Mouse (Mus musculus) layer of hippocampus, adult 6 months (tissue): ENCODE results near the gene Cyren. TPM values are rescaled to one million over a fixed set of nuclear protein-coding genes. Genes with fewer than 3 reads are reported as not detected.

ENCODE experiments used
- long read RNA-seq, 2 experiments: library from polyadenylated mRNA; unstranded; transcript quantifications; one replicate each; pipeline ENCODE4 v2.0.0; 2019 to 2020
- polyA plus RNA-seq: library from polyadenylated mRNA; unstranded; fragments of <200 nt; fragmentation: Nextera tagmentation; gene quantifications from 2 replicates; pipeline ENCODE4 v1.2.3, GENCODE M21; 2021

Cyren gene
- 1.8 and 2.5 TPM in 2 replicates for polyA plus RNA-seq
- long read RNA-seq, experiment 1, partial matches to known transcripts, result 0 of 3 reads
- long read RNA-seq, experiment 1, other reads (novel, unspliced or antisense), result 2 of 3 reads
- long read RNA-seq, experiment 2, transcript Cyren-203 (4 exons, 3,326 nt), result major isoform, 6 of 17 reads
- long read RNA-seq, experiment 2, partial matches to known transcripts, result 1 of 17 reads
- long read RNA-seq, experiment 2, other reads (novel, unspliced or antisense), result 6 of 17 reads

GRCm38 (mm10) chr6:34877509-34878321, at the start of gene Cyren:
Cyren (minus strand) TSS chr6:34878060.

GRCm38 (mm10) chr6:34919956-34920355, 42.1 kb upstream of the Cyren start, which contains the start of gene Stra8:
Stra8 (plus strand) TSS chr6:34920163.

DNA sequence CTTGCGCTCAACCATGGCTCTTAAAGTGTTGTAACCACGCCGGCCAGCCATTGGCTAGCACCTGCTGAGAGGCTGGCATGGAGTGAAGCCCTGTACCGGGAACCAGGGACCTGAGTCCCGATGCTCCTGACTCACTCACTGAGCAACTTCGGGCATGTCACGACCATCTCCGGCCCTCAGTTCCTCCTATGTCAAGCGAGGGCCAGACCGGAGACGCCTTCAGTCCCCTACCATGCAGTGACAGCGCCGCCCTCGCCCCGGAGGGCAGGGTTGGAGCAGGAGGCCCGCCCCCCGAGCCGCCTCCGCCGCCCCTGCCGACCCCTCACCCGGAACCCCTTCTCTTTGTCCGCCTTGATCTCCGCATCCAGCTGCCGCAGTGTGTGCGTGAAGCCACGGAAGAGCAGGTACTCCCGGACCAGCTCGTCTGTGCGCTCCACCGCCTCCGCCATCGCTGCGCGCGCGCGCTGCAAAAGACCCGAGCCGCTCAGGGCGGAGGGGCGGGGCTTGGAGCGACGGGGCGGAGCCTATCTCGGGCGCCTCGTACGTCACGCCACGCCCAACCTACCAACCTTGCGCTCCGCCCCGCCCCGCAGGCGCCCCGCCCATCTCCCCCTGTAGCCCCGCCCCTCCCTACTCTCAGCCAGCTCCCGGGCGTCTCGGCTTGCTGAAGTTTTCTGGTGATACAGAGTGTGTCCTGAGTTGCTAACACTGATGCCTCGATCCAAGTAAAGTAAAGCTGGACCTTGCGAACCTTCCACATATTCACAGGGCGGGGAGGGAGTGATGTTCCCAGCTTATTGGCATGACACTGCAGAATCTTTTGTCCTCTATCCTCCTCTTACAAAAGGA, 32.7 kb upstream of the Cyren start, which contains the start of gene Wdr91:
Gene Wdr91 (minus strand): TSS at position 506 of the 849 bp plus-strand sequence.

GRCm38 (mm10) chr6:34862791-34863403, 15.0 kb downstream of the Cyren start, which contains the start of gene Tmem140:
Tmem140 (plus strand) TSS chr6:34863146.

Other genes starting within 250 kb of the Cyren start
- gene Agbl3, start 97.6 kb downstream of the Cyren start, polyA plus RNA-seq, result 18.3 and 19.6 TPM in 2 replicates
- 1.3 and 1.9 TPM in 2 replicates for gene Tmem140, start 14.9 kb downstream of the Cyren start, polyA plus RNA-seq
- 17.0 and 18.5 TPM in 2 replicates for gene Wdr91, start 32.8 kb upstream of the Cyren start, polyA plus RNA-seq
- gene Stra8, start 42.1 kb upstream of the Cyren start, polyA plus RNA-seq, result not detected in 2 replicates
- 0.08 and 0.15 TPM in 2 replicates for gene Slc23a4, start 110.3 kb upstream of the Cyren start, polyA plus RNA-seq